8 mouse cellular contexts compared by ENCODE assay signal in genomic region chr4:128806043-128806826, GRCm38 (mm10). TPM values are rescaled to one million over a fixed set of nuclear protein-coding genes. Genes with fewer than 3 reads are reported as not detected.
DNase-seq lines count a peak whose midpoint lies in the region; ATAC-seq and TF ChIP-seq lines count a peak whose summit lies in the region.

Gene Zfp362 (minus strand): TSS chr4:128806045.

- peak within 1 kb of the TSS; percentile 65 for H3K4me3 ChIP-seq in kidney, adult 2 months (ENCODE audit: insufficient read depth, low read depth, low read length)
- H3K4me3 ChIP-seq in forebrain, embryonic 12.5 days (replicated peaks): peak within 1 kb of the TSS; percentile 87
- peak within 1 kb of the TSS; percentile 84 for H3K4me3 ChIP-seq in hindbrain, embryonic 10.5 days
- H3K4me3 ChIP-seq in midbrain, embryonic 12.5 days: peak within 1 kb of the TSS; percentile 90
- H3K4me3 ChIP-seq in stomach, embryonic 14.5 days (ENCODE audit: low read depth, low read length): peak within 1 kb of the TSS; percentile 79

- no peak for TF ChIP-seq CTCF in kidney, adult 2 months (conservative IDR thresholded peaks at IDR 0.05; ENCODE audit: insufficient read depth, insufficient read length, low read depth, low read length)

- no peaks in the 10 kb centered on the region for H3K36me3 ChIP-seq in kidney, adult 2 months (ENCODE audit: control insufficient read depth, insufficient read depth, low read length)
- H3K36me3 ChIP-seq in forebrain, embryonic 12.5 days (replicated peaks): peaks cover 4% of the 10 kb centered on the region; the same call in 1 of the 2 replicates
- peaks cover 10% of the 10 kb centered on the region for H3K36me3 ChIP-seq in hindbrain, embryonic 10.5 days
- no peaks in the 10 kb centered on the region; the same call in 1 of the 2 replicates for H3K36me3 ChIP-seq in midbrain, embryonic 12.5 days
- H3K36me3 ChIP-seq in stomach, embryonic 14.5 days (ENCODE audit: control insufficient read depth, insufficient read depth, low read length): no peaks in the 10 kb centered on the region

- peak within 1 kb of the TSS; percentile 33 for H3K27ac ChIP-seq in kidney, adult 2 months (ENCODE audit: insufficient read depth, low read depth, low read length)
- peak within 1 kb of the TSS; percentile 99 for H3K27ac ChIP-seq in forebrain, embryonic 12.5 days
- peak within 1 kb of the TSS; percentile 99 for H3K27ac ChIP-seq in hindbrain, embryonic 10.5 days
- peak within 1 kb of the TSS; percentile 97 for H3K27ac ChIP-seq in midbrain, embryonic 12.5 days (replicated peaks)
- H3K27ac ChIP-seq in stomach, embryonic 14.5 days (ENCODE audit: low read length): peak within 1 kb of the TSS; percentile 98

- DNase-seq in kidney, adult 2 months: peak; percentile 58
- DNase-seq in kidney, adult 11 months: no peak
- no peak for DNase-seq in adrenal gland, postnatal 4 days (ENCODE audit: low spot score in 2 of 2)
- DNase-seq in hindbrain, embryonic 10.5 days (ENCODE audit: low spot score): peak; percentile 80
- DNase-seq in left cerebral cortex, postnatal 4 days: peak; percentile 60

- peak within 1 kb of the TSS; percentile 97 for H3K4me2 ChIP-seq in forebrain, embryonic 12.5 days
- peak within 1 kb of the TSS; percentile 94 for H3K4me2 ChIP-seq in midbrain, embryonic 12.5 days (replicated peaks)
- peak within 1 kb of the TSS; percentile 95 for H3K4me2 ChIP-seq in stomach, embryonic 14.5 days (replicated peaks; ENCODE audit: low read depth, low read length)

- ATAC-seq in forebrain, embryonic 12.5 days (ENCODE audit: low FRiP score): peak; percentile 71
- peak; percentile 69 for ATAC-seq in midbrain, embryonic 12.5 days (ENCODE audit: low FRiP score, low read depth)
- ATAC-seq in stomach, embryonic 14.5 days (ENCODE audit: insufficient number of reproducible peaks, insufficient read depth, low FRiP score, low read depth): peak; percentile 60; the same call in 1 of the 2 replicates

- no peaks in the 10 kb centered on the region for H3K27me3 ChIP-seq in kidney, adult 2 months (replicated peaks; ENCODE audit: control insufficient read depth, insufficient read depth, low read length)
- no peaks in the 10 kb centered on the region for H3K27me3 ChIP-seq in forebrain, embryonic 12.5 days
- no peaks in the 10 kb centered on the region for H3K27me3 ChIP-seq in hindbrain, embryonic 10.5 days (ENCODE audit: insufficient read depth, poor library complexity, severe bottlenecking)
- no peaks in the 10 kb centered on the region for H3K27me3 ChIP-seq in midbrain, embryonic 12.5 days
- no peaks in the 10 kb centered on the region for H3K27me3 ChIP-seq in stomach, embryonic 14.5 days (ENCODE audit: control insufficient read depth, insufficient read depth, low read length)

- H3K4me1 ChIP-seq in kidney, adult 2 months (ENCODE audit: control insufficient read depth, insufficient read depth, low read length): peaks cover 17% of the 10 kb centered on the region
- H3K4me1 ChIP-seq in forebrain, embryonic 12.5 days: peaks cover 48% of the 10 kb centered on the region
- peaks cover 57% of the 10 kb centered on the region for H3K4me1 ChIP-seq in hindbrain, embryonic 10.5 days (replicated peaks)
- peaks cover 44% of the 10 kb centered on the region for H3K4me1 ChIP-seq in midbrain, embryonic 12.5 days
- peaks cover 24% of the 10 kb centered on the region for H3K4me1 ChIP-seq in stomach, embryonic 14.5 days (ENCODE audit: control insufficient read depth, insufficient read depth, low read length)

- no peak for TF ChIP-seq POLR2A in kidney, adult 2 months (IDR thresholded peaks at IDR 0.05; ENCODE audit: low read depth, low read length)

- no peaks in the 10 kb centered on the region for H3K9me3 ChIP-seq in forebrain, embryonic 12.5 days
- H3K9me3 ChIP-seq in hindbrain, embryonic 10.5 days: no peaks in the 10 kb centered on the region
- H3K9me3 ChIP-seq in midbrain, embryonic 12.5 days: no peaks in the 10 kb centered on the region
- no peaks in the 10 kb centered on the region for H3K9me3 ChIP-seq in stomach, embryonic 14.5 days (ENCODE audit: control insufficient read depth, low read depth, low read length)

- 9% methylated on average over 77 of the region's 111 CpGs for WGBS in kidney, adult 2 months
- WGBS in forebrain, embryonic 12.5 days: 0% methylated on average over 48 of the region's 111 CpGs
- WGBS in hindbrain, embryonic 10.5 days: 5% methylated on average over 99 of the region's 111 CpGs
- under 1% methylated on average over 67 of the region's 111 CpGs for WGBS in midbrain, embryonic 12.5 days
- WGBS in stomach, embryonic 14.5 days: under 1% methylated on average over 69 of the region's 111 CpGs

- intact Hi-C loops in left cerebral cortex, postnatal 4 days (cut with DNase I): no loop called here

- peak within 1 kb of the TSS; percentile 99 for H3K9ac ChIP-seq in forebrain, embryonic 12.5 days
- H3K9ac ChIP-seq in midbrain, embryonic 12.5 days (replicated peaks): peak within 1 kb of the TSS; percentile 99
- peak within 1 kb of the TSS; percentile 99 for H3K9ac ChIP-seq in stomach, embryonic 14.5 days (replicated peaks; ENCODE audit: low read depth, low read length)

RNA-seq across cellular contexts. Expression of gene Zfp362, which starts in this region (rescaled TPM):
- polyA plus RNA-seq in kidney, adult 2 months (2012; rRNA removed): 29.5 and 29.7 TPM in 2 replicates
- total RNA-seq in adrenal gland, postnatal 4 days (2021): 10 to 100 TPM; 68.0 to 69.9 TPM
- polyA plus RNA-seq in forebrain, embryonic 12.5 days (2016; fragmentation: Nextera tagmentation; extraction: Ambion mirVana): 41.9 and 43.7 TPM in 2 replicates
- polyA plus RNA-seq in hindbrain, embryonic 10.5 days (2016; fragmentation: Nextera tagmentation; extraction: Ambion mirVana): 36.1 and 45.3 TPM in 2 replicates
- total RNA-seq in left cerebral cortex, postnatal 4 days (2021): 10 to 100 TPM; 62.4 to 66.2 TPM
- polyA plus RNA-seq in midbrain, embryonic 12.5 days (2016; fragmentation: Nextera tagmentation; extraction: Ambion mirVana): 43.5 and 45.9 TPM in 2 replicates
- 31.2 and 32.3 TPM in 2 replicates for polyA plus RNA-seq in stomach, embryonic 14.5 days (2014; fragmentation: Nextera tagmentation; extraction: Ambion mirVana)

Comparison
In these comparisons a context has a peak if more than half of its experiments do, and no peak if none do; other contexts are left out.
1. DNase-seq: peak in kidney, adult 2 months (single experiment), hindbrain, embryonic 10.5 days (single experiment) and left cerebral cortex, postnatal 4 days (single experiment); none in kidney, adult 11 months (single experiment) and adrenal gland, postnatal 4 days (0 of 2).
2. H3K27ac ChIP-seq: peak in every context shown above with its lines; median percentile 99 in forebrain, embryonic 12.5 days; 99 in hindbrain, embryonic 10.5 days; 98 in stomach, embryonic 14.5 days; 97 in midbrain, embryonic 12.5 days; 33 in kidney, adult 2 months.
3. Peak in every context shown above with its lines, with median percentiles within 50 percentile points of each other: H3K4me3 ChIP-seq, ATAC-seq, H3K4me2 ChIP-seq and H3K9ac ChIP-seq.